Mouse (Mus musculus) heart, embryonic 16.5 days (tissue): ENCODE measurements around the gene Syt14. TPM values are rescaled to one million over a fixed set of nuclear protein-coding genes. Genes with fewer than 3 reads are reported as not detected.

Experiments
- ATAC-seq: fragments of 200-750 bp; cut with Nextera tagmentation; replicated peaks from 2 replicates; pipeline ENCODE4 v1.8.0; 2017; ENCODE audit warnings: moderate number of reproducible peaks; ENCODE audit not compliant: insufficient read depth, low FRiP score; ENCODE audit errors: extremely low read depth
- H3K27ac ChIP-seq: fragments of 300-500 bp; sonication (generic); 2 replicates; pipeline ENCODE4 v1.5.1; 2014; ENCODE audit warnings: mild to moderate bottlenecking, low read length, control low read depth, moderate library complexity
- H3K27me3 ChIP-seq: fragments of 300-500 bp; sonication (generic); 2 replicates; pipeline ENCODE4 v1.6.1; 2014; ENCODE audit warnings: low read length, mixed read lengths; ENCODE audit not compliant: control insufficient read depth, insufficient read depth
- H3K36me3 ChIP-seq: fragments of 300-500 bp; sonication (generic); 2 replicates; pipeline ENCODE4 v1.6.1; 2014; ENCODE audit not compliant: control insufficient read depth, insufficient read depth
- H3K4me1 ChIP-seq: fragments of 300-500 bp; sonication (generic); 2 replicates; pipeline ENCODE4 v1.6.1; 2014; ENCODE audit warnings: low read length, mixed read lengths; ENCODE audit not compliant: control insufficient read depth, insufficient read depth
- H3K4me2 ChIP-seq: fragments of 300-500 bp; sonication (generic); 2 replicates; pipeline ENCODE4 v1.6.1; 2014; ENCODE audit warnings: low read depth, mild to moderate bottlenecking, control low read depth, low read length
- H3K4me3 ChIP-seq: fragments of 300-500 bp; sonication (generic); 2 replicates; pipeline ENCODE4 v1.5.1; 2014; ENCODE audit warnings: mild to moderate bottlenecking, control low read depth, low read length
- H3K9ac ChIP-seq: fragments of 300-500 bp; sonication (generic); 2 replicates; pipeline ENCODE4 v1.6.1; 2014; ENCODE audit warnings: low read length, control low read depth
- H3K9me3 ChIP-seq: fragments of 300-500 bp; sonication (generic); replicated peaks from 2 replicates; pipeline ENCODE4 v1.6.1; 2016; ENCODE audit warnings: low read length; ENCODE audit not compliant: control insufficient read depth
- WGBS: fragments of 180-500 bp; shearing (Covaris S2); extraction: QIAGEN DNeasy Blood & Tissue Kit; methylation state at CpG from one replicate; pipeline ENCODE4 v1.1.7; 2014; 5-methylcytosine and 5-hydroxymethylcytosine counted together
- polyA plus RNA-seq: library from polyadenylated mRNA; unstranded; fragments of >200 nt; fragmentation: Nextera tagmentation; extraction: Ambion mirVana; gene quantifications from 2 replicates; pipeline ENCODE4 v1.2.1, GENCODE M21; 2015

Gene Syt14
- polyA plus RNA-seq, 1 experiment from 2014 or later = 0.24 TPM

DNA sequence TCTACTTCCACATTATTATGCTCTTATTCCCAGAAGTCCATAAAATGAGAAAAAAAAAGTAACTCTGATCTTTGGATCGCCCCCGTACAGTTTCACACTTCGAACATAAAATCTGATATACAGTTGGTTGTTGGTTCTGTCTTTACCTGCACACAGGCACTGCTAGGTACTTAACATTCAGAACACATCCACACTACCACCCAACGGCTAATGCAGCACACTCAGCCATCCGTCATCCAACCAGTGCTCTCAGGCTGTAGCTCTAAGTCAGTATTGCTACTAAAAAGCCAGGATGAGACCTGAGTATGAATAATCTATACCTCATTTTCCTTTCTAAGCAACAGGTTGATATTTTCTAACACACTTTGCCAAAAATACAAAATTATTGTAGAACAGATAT is 73.3 kb downstream of the Syt14 start:
- no peaks in the 10 kb centered on the region for H3K27me3 ChIP-seq
- H3K4me3 ChIP-seq = no peak overlapping the region
- H3K9me3 ChIP-seq = no peaks in the 10 kb centered on the region
- no peak for ATAC-seq
- H3K9ac ChIP-seq = no peak overlapping the region
- 84% methylated on average over 5 of the region's 5 CpGs for WGBS
- H3K4me2 ChIP-seq = no peak overlapping the region
- H3K27ac ChIP-seq = no peak overlapping the region
- H3K36me3 ChIP-seq = no peaks in the 10 kb centered on the region
- no peaks in the 10 kb centered on the region for H3K4me1 ChIP-seq

DNA sequence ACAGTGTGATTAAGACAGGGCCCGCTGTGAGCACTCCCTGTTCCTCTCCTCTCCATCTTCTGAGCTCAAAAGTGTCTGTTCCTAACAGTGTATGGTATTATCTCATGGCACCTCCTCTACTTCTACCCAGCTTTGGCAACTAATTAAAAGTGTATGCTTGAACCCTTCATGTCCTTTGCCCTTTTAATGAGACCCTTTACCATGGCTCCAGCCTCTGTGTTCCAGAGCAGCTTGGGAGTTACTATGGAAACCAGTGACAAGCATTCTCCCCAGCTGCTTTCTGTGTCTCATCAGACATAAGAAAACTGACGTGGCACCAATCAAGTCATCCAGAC is 87.8 kb downstream of the Syt14 start:
- H3K4me2 ChIP-seq = no peak overlapping the region
- no peak overlapping the region for H3K4me3 ChIP-seq
- no peaks in the 10 kb centered on the region for H3K9me3 ChIP-seq
- WGBS = 70% methylated on average over 2 of the region's 2 CpGs
- H3K4me1 ChIP-seq = no peaks in the 10 kb centered on the region
- H3K27ac ChIP-seq = no peak overlapping the region
- no peaks in the 10 kb centered on the region for H3K36me3 ChIP-seq
- no peak overlapping the region for H3K9ac ChIP-seq
- no peak for ATAC-seq
- no peaks in the 10 kb centered on the region for H3K27me3 ChIP-seq

DNA sequence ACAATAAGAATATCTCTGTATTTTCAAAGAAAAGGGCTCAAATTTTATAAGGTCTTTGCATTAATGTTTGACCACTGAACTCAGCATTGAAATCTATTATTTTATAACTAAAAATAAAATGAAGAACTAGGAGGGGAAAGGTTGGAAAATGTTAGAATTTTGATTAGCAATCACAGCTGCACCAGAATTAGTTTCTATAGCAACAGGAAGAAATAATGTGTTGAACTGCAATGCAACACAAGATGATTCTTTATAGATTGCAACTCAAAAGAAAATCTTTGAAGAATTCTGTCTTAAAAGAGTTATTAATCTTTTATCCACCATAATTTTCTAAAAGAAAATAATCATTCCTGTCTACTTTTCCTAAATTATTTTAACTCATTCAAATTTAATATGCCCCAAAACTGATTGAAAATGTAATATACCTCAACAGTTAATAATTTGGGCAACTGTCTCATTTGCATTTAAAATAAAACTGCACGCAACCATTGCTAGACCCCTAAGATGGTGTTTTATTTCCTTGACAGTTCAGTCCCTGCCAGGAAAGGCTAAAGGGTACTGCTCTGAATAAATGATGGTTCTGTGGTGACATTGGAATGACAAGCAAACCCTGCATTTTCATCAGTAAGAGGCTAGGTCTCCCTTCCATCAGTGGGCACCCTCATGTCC is 88.3 kb downstream of the Syt14 start:
- Histone ChIP-seq H3K4me2 (no peak overlapping the region), H3K27me3 (no peaks in the 10 kb centered on the region), H3K4me3 (no peak overlapping the region), H3K27ac (no peak overlapping the region), H3K4me1 (no peaks in the 10 kb centered on the region), H3K36me3 (no peaks in the 10 kb centered on the region), H3K9me3 (no peaks in the 10 kb centered on the region), H3K9ac (no peak overlapping the region)
- WGBS = 89% methylated on average over 1 of the region's 1 CpGs
- no peak for ATAC-seq

DNA sequence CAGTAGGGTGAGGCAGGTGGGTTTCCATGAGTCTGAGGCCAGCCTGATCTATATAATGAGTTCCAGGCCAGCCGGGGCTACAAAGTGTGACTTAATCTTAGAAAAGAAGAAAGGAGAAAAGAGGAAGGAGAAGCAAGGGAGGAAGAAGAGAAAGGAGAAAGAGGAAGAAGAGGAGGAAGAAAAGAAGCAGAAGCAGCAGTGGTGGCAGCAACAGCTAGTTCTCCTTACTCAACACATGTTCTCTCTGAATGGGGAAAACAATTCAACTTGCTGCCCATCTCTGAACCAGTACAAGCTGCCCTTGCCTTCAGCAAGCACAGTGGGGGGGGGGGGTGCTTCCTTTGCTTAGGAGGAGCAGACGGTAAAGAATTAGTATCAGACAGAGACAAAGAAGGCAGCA is 96.5 kb downstream of the Syt14 start:
- H3K36me3 ChIP-seq = no peaks in the 10 kb centered on the region
- H3K9me3 ChIP-seq = no peaks in the 10 kb centered on the region
- no peak overlapping the region for H3K4me2 ChIP-seq
- no peak overlapping the region for H3K9ac ChIP-seq
- H3K4me1 ChIP-seq = no peaks in the 10 kb centered on the region
- ATAC-seq = no peak
- H3K4me3 ChIP-seq = no peak overlapping the region
- no peaks in the 10 kb centered on the region for H3K27me3 ChIP-seq
- WGBS = 66% methylated on average over 2 of the region's 2 CpGs
- no peak overlapping the region for H3K27ac ChIP-seq

DNA sequence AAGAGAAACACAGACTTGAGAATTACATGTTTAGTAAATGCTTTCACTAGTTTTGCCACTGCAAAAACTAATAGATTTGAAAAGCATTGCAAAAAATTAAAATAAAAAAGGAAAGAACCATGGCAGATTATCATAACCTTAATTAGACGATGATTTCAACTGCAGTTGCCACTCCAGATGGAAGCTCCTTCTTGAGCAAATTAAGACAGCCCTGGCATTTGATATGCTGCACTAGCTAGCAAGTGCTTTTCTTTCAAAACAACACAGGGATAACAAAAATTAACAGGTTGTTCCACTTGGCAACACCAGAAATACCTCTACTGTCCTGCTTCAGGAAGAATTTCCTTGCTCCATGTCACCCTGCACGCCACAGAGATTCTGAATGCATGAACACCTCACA is 97.6 kb downstream of the Syt14 start:
- Histone ChIP-seq H3K27me3 (no peaks in the 10 kb centered on the region), H3K36me3 (no peaks in the 10 kb centered on the region), H3K9me3 (no peaks in the 10 kb centered on the region), H3K9ac (no peak overlapping the region), H3K4me1 (no peaks in the 10 kb centered on the region), H3K4me2 (no peak overlapping the region), H3K4me3 (no peak overlapping the region), H3K27ac (no peak overlapping the region)
- no peak for ATAC-seq
- WGBS = 83% methylated on average over 2 of the region's 2 CpGs

DNA sequence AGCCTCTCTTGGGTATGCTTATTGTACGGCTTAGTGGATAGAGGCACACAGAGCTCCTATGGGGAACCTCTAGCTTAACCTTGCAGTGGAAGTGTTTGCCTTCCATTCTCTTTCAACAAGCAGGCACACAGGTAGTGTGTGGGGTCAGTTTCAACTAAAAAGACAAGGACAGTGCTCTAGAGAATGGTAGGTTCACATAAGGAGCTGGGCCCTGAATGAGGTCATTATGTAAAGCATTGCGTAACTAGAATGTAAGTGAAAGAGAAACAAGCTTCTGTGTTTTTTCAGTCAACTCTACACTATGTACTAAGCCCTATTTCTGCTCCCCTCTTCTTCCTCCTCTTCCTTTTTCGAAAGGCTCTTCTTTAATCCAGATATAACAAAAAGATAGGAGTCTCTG is 103.8 kb downstream of the Syt14 start:
- no peak for ATAC-seq
- Histone ChIP-seq H3K4me2 (no peak overlapping the region), H3K9me3 (no peaks in the 10 kb centered on the region), H3K4me1 (no peaks in the 10 kb centered on the region), H3K27me3 (no peaks in the 10 kb centered on the region), H3K9ac (no peak overlapping the region), H3K4me3 (no peak overlapping the region), H3K36me3 (no peaks in the 10 kb centered on the region), H3K27ac (no peak overlapping the region)
- 76% methylated on average over 3 of the region's 3 CpGs for WGBS

DNA sequence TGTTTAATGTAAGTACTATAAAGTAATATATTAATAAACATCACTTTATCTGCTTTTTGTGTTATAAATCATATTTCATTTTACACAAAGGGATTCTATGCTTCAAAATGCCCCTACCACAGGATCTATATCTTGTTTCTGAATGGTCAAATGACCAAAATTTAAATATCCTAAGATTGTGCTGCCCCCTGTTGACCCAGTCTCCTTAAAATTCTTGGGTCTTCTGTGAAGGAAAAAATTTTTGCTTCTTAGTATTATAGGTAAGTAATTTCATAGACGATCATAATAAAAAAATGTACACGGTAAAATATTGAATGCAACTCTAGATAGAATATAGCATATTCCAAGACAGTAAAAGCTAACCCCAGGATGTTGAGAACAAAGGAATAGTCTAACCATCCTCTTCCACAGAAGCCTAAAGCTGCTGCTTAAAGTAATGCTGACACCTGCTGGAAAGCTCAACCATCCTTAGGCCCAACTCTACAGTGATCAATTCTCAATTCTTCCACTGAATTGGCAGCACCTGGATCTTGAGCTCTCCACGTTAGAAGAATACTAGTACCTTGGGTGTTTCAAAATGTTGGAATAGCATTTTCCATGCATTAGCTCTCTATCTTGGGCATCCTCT is 123.4 kb downstream of the Syt14 start:
- H3K9ac ChIP-seq = no peak overlapping the region
- no peaks in the 10 kb centered on the region for H3K27me3 ChIP-seq
- H3K4me3 ChIP-seq = no peak overlapping the region
- no peak for ATAC-seq
- no peak overlapping the region for H3K4me2 ChIP-seq
- no peaks in the 10 kb centered on the region; the same call in 1 of the 2 replicates for H3K9me3 ChIP-seq
- WGBS = 58% methylated on average over 3 of the region's 3 CpGs
- no peak overlapping the region for H3K27ac ChIP-seq
- H3K4me1 ChIP-seq = no peaks in the 10 kb centered on the region
- no peaks in the 10 kb centered on the region for H3K36me3 ChIP-seq

DNA sequence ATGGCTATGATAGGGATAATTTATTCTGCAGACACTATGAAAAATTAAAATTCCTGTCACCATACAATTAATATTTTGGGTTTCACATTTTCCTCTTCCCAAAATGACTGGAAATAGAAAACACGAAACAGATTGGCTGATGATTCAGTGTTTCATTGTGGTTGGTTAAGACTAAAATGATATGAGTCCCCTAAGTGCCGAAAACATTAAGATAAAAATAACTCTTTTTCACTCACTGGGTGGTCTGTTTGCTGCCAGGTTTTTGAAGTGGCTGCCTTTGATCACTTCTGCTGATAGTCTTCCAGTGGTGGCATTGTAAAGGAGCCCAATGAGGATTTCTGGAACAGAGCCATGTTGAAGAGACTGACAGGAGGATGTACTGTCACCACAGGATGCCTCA is 134.1 kb downstream of the Syt14 start:
- Histone ChIP-seq H3K4me3 (no peak overlapping the region), H3K4me2 (no peak overlapping the region), H3K9me3 (no peaks in the 10 kb centered on the region), H3K4me1 (no peaks in the 10 kb centered on the region), H3K9ac (no peak overlapping the region), H3K27me3 (no peaks in the 10 kb centered on the region), H3K36me3 (no peaks in the 10 kb centered on the region), H3K27ac (no peak overlapping the region)
- 57% methylated on average over 2 of the region's 2 CpGs for WGBS
- ATAC-seq = no peak

DNA sequence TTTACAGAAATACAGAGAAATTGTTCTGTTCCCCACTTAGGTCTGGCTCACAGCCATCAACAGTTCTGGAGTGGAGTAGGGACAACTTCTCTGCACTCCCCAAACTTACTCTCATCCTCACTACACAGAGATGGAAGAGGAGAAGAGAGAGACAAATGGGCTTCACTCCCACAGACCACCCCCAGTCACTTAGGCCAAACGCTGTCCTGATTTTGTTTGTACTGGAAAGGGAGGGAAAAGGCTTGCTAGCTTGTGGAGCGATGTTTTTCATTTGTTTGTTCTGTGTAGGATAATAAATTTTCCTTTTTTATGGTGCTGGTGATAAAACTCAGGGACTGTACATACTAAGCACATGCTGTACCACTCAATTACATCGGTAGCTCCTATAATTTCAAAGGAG is 134.7 kb downstream of the Syt14 start:
- H3K4me3 ChIP-seq = no peak overlapping the region
- H3K27me3 ChIP-seq = no peaks in the 10 kb centered on the region
- H3K4me2 ChIP-seq = no peak overlapping the region
- H3K36me3 ChIP-seq = no peaks in the 10 kb centered on the region
- H3K4me1 ChIP-seq = no peaks in the 10 kb centered on the region
- no peak overlapping the region for H3K27ac ChIP-seq
- WGBS = 75% methylated on average over 3 of the region's 3 CpGs
- no peak for ATAC-seq
- no peaks in the 10 kb centered on the region for H3K9me3 ChIP-seq
- no peak overlapping the region for H3K9ac ChIP-seq
